Mouse (Mus musculus): Measurements from ENCODE around the gene Ccr9.

DNA sequence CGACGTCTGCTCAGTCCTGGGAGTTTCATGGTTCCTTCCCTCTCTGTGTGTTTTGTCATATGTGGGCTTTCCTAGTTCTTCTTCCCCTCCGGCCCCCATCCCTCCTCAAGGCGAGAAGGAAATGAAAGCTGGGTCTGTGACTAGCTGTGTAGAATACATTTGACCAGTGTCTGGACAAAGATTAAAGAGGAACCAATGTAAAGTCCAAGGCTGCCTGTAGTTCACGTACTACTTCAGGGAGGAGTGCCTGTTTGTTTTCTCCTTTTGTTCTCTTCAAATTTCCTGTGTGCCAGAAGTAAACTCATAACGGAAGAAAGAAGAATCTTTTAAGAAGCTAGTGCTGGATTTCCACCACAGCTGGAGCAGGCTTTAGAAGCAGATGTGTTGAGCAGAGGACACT, 91.3 kb downstream of the Ccr9 start:
- no peak for TF ChIP-seq CTCF (conservative IDR thresholded peaks at IDR 0.05; ENCODE audit: insufficient read depth, insufficient read length, low read depth, low read length)
- no peak for TF ChIP-seq POLR2A (IDR thresholded peaks at IDR 0.05; ENCODE audit: low read depth, low read length)

Data from kidney, adult 2 months (tissue).